Mouse (Mus musculus) B cell, adult 2 months (primary cell): ENCODE results near the gene Rab17.

ENCODE experiments used
- DNase-seq, 2 experiments: peaks; one replicate each; pipeline ENCODE4 v3.0.0; 2022

Rab17 gene

GRCm38 (mm10) chr1:90969347-90969784 lies at the start of gene Rab17:
Rab17 (minus strand) TSS chr1:90969661.
- DNase-seq, result no peak

- no peak for DNase-seq
These were observed 47.8 kb upstream of the Rab17 start for GRCm38 (mm10) chr1:91017111-91017758.

- DNase-seq, result no peak
These were observed 46.1 kb upstream of the Rab17 start for GRCm38 (mm10) chr1:91015571-91015970.

GRCm38 (mm10) chr1:91013803-91014202 lies 44.3 kb upstream of the Rab17 start:
- no peak for DNase-seq

DNA sequence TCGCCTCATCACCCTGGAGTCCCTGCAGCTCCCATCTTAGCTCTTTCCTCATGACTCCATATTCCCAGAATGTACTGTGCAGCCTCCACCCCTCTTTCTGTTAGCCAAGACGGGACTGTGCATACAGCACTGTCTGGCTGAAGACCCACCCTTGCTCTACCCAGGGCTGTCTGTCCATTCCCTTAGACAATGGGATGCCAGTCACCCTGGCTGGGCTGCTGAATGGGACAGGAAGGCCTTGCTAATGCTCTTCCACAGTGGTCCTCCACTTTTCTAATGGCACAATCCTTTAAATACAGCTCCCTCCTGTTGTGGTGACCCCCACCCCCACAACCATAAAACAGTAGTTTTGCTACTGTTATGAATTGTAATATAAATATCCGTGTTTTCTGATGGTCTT lies 41.9 kb upstream of the Rab17 start:
- no peak for DNase-seq

- no peak for DNase-seq
These were observed 41.3 kb upstream of the Rab17 start for GRCm38 (mm10) chr1:91010716-91011115.

DNA sequence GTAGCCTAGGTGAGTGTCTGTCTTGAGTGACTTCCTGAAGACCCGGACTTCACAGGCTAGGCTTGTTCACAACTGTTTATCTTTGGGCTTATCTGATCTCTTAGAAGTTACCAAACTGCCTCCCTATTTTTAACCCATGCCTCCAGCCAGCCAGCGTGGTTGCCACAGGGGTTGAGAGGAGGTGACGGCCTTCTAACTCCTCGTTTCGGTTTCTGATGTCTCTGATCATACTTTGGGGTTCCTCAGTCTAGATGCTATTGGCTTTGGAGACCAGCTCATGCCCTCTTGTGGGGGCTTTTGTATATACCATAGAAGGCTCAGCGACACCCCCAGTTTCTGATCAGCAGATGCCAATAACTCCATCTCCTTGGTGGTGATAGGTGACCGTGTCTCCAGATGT lies 40.8 kb upstream of the Rab17 start:
- no peak for DNase-seq

DNA sequence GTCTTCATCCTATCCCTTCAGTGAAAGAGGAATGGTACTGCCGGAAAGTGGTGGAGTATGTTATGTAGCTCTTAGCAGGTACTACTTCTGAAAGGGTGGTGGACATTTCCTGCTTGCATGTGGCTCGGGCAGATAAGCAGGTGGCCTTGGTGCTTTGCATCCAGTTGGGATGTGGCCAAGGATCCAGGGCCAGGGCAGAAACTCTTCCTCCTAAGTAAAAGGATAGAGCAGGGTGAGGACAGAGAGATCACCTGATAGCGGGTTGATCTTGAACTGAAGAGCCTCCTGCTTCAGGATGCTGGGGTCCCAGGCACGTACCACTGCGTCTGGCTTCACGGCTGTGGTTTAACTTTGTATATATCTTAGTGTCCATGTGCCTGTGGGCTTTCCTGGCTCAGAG lies 39.8 kb upstream of the Rab17 start:
- DNase-seq, result no peak

DNA sequence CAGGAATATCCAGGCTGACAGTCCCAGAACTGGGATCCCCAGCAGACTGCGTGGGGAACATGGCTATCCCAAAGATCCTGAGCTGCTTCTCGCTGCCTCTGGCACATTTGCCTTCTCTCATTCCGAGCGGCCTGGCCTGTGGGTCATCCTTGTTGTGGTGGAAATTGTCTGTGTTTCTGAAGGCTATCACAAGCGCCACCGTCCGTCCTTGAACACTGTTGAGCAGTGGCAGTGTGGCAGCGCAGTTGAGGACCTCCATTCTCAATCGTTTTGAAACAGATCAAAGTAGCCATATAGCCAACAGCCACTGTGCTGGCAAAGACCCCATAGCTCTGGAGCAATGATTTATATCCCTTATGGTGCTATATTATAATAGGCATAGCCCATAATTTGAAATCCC lies 39.3 kb upstream of the Rab17 start:
- DNase-seq, result no peak

- no peak for DNase-seq
These were observed 38.8 kb upstream of the Rab17 start for GRCm38 (mm10) chr1:91008147-91008682.

DNA sequence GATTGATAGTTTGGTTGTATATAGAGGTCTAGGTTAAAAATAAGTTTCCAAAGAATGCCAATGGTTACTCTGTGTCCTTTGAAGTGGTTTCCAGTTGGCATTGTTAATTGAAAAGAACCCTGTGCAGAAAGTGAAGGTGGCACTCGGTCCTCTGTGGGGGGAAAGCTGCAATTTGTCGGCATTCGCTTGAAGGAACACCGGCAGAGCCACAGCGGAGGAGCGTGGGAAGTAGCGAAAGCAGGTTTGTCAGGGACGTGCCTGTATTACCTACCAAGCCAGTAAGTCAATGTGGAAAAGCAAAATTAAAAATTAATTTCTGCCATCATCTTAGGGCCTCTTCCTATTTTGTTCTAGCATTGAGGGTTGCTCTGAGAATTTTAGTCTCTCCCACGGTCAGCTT lies 37.2 kb upstream of the Rab17 start:
- DNase-seq, result no peak

DNA sequence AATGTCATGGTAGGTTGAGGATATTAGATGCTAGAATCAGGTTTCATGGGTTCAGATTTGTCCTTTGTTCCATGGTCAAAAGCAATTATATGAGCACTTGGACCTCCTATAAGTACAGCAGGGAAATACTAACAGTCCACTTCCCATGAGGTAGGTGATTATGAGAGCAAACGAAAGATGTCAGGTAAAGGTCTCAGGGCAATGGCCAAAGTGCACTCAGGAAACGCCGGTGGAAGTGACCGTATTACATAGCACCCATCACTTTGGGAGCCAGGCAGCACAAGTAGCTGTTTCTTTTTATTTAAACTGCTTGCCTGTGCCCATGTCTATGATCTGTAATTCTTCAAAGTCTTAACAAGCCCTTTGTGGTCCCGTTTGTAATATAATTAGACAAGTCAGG lies 36.6 kb upstream of the Rab17 start:
- no peak for DNase-seq

DNA sequence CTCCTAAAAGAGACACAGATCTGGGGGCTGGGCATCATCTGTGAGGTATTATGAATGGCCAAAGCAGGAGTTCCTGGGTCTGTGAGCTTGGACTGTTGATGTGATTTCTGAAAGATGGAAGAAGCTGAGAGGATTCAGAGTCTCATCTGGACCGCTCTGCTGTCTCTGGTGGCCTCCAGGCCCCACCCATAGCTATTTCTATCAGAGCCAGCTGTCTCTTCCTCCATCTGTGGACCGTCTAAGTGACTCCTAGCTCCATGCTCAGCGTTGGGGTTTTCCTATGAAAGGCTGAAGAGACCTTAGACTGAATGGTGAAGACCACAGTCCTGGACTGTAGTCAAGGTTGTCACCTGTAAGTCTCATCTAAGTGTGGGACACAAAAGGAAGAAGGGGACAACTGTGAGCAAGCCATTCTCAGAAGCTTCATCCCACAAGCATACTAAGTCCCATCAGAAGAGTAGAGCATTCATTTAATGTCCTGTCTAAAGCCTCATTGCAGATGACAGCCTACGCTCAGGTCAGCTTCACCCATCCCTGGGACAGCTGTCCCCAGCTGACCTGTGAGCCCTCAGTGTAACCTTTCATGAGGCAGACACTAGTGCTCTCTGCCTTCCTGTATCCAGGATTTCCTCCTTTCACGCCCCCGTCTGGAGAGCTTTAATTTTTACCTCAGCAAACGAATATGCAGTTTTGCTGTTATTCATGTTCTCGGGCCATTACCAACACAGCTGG lies 34.2 kb upstream of the Rab17 start:
- DNase-seq, result no peak

DNA sequence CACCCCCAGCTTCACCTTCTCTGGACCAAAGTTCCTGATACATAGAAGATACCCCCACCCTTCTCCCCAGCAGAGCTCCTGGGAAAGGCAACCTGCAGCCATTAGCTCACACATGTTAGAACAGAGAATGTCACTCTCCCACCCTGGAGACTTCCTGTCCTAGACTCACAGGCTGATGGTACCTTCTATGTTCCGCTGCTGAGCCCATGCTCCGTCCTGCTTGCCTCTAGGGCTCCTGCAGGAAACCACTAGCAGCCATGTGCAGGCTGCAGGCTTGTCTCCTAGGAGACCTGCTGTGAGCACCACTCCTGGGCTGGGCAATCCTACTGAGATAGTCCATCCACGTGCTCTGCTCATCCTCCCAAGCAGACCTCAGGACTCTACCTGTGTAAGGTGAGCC lies 33.2 kb upstream of the Rab17 start:
- DNase-seq, result no peak

GRCm38 (mm10) chr1:91001871-91002539 lies 32.5 kb upstream of the Rab17 start:
- DNase-seq, result no peak

DNA sequence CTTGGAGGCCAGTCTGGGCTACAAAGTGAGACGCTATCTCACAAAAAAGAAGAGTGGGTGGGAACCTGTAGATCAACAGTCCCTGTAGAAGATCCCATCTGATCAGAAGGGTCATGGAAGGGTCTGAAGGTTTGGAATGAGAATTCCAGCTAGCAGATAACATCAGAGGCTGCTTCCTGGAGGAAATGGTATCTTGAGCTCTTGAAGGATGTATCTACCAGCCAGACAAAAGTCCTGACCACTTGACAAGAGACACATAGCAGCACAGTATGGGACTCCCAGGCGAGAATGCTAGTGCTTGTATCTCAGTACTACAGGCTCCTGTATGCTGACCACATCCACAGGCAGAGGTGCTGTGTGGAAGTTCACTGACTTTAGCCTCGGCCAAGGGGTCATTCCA lies 31.6 kb upstream of the Rab17 start:
- DNase-seq, result no peak

DNA sequence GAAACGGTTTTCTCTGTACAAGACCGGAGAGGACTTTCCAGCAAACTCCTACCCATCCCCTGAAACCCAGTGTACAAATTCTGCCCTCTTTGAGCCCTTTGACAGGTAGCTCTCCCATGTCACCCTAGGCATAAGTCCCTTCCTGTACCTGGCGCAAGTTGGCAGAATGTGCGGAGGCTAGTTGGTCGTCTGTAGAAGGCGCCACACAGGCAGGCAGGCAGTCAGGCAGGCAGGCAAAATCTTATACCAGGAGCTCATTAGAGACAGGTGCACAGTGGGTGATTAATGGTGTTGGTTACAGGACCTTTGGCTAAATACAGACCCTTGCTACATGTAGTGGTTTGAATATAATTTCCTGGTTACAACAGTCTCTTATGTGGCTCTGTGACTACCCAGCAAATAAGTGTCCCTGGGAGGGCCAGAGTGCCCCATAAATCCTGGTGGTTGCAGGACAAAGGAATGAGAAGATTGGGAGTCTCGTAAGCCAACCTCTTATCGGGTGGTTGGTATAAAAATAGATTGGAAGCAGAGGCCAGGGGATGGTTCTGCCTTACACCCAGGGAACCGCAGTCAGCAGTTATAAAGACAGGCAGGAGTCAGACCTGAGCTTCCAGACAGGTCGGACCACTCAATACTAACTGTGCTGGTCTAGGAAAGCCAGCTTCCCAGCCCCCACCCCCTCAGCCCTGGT lies 30.6 kb upstream of the Rab17 start:
- no peak for DNase-seq

DNA sequence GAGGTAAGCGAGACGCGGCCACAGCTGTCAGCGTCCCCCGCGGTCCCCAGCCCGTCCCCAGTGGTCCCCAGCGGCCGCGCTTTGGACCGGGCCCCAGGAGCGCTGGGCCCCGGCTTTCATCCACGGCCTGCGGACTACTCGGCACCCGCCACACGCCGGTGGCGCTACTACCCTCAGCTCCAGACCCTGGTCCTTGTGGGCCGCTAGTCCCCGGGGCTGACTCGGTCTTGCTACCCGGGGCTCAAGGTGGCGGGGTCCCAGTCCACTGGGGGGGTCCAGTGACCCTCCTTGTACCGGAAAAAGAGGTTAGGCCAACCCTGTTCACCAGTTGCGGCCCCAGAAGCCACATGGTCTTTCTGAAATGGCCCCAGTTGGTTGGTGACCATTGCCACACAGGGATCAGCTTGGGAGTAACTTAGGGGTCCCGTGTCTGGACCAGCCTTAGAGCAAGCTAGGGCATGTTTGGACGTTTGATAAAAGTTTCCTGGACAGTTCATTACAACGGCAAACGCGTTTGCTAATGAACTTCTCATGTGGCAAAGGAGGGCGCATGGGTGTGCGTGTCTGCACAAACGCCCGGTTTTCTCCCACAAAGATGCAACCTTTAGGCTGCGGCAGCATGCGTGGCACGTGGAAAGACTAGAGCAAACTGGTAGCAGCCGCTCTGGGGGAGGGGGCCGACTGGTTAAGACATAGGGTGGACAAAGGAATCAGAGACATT lies 29.6 kb upstream of the Rab17 start:
- no peak for DNase-seq

DNA sequence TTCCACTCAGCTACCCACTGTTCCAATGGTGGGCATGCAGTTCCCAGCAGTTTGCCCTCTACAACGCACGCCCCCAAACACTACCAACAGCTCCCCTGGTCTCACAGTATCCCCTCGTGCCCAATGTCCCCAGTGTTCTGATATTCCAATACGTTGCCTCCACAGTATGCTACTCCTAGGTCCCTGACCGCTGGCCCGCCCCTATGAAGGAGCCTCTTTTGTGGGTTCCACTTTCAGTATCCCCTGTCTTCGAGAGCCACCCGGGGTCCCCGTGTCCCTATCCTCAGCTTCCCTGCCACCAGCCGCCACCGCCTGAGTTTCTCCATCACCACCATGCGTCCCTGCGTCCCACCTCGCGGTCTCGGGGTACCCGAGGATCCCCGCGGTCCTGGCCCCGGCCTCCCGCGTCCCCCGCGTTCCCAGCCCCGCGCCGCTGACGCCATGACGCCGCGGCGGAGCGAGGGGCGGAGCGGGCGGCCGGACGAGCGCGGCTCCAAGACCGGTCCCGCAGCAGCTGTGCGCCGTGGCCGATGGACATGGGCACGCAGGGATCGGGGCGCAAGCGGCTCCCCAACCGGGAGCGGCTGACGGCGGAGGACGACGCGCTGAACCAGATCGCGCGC lies 28.9 kb upstream of the Rab17 start, which contains the start of gene Lrrfip1:
Gene Lrrfip1, plus strand, starts transcription at position 470 of the 623 bp plus-strand sequence.
- DNase-seq, result peak; percentile 11 to 20

DNA sequence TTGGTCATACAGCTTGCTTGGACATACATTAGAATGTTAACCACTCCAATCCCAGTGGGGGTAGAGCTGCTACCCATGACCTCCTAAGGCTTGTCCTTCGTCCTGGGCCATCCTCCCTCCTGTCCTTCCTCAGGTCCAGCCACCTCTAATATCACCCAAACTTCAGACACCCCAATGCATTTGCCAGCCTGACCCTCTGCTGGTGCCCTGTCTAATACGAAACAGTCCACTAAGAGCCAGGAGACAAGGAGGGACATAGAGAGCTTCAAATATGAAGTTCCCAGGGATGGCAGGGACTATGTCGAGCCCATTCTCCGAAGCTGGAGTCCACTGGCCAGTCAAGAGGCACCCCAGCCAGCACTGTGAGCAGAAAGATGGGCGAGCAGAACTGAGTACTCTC lies 28.2 kb upstream of the Rab17 start:
- DNase-seq, result no peak

GRCm38 (mm10) chr1:90997136-90997535 lies 27.7 kb upstream of the Rab17 start:
- no peak for DNase-seq

DNA sequence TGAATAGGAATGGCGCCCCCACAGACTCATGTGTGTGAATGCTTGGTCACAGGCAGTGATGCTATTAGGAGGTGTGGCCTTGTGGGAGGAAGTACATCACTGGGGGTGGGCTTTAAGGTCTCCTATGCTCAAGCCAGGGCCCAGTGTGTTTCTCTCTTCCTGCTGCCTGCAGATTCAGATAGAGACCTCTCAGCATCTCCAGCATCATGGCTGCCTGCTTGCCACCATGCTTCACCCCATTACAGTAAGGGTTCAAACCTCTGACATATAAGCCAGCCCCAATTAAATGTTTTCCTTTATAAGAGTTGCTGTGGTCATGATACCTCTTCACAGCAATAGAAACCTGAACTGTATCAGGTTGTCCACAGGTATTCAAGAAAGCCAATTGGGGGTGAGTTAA lies 26.5 kb upstream of the Rab17 start:
- DNase-seq, result no peak
